In the genomic region with DNA sequence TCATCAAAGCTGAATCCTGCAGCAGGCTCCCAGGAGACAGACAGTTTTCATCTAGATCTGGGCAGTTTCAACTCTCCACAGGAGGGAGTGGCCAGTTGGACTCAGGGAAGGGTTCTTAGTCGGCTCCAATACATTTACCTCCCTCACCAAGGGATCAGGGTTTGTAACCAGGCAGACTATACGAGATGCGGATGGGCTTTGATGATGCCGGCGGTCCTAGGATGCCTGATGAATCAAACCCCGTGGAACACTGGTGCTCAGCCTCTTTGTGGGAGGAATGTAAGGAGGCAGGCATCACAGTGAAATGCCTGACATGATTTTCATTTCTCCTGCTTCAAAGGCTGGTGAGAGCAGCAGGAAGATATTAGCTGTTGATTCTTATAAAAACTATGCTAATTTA, we compare ENCODE assay signal across 21 mouse cellular contexts.
DNase-seq lines count a peak whose midpoint lies in the region; ATAC-seq lines count a peak whose summit lies in the region.
"Had no signal": no experiment of that assay in that cellular context is flagged by ENCODE, and none has a peak within 500 bp of the region (broad histone marks: within the 10 kb centered on the region; RNA-seq: fewer than 3 reads in every experiment).

No protein-coding gene starts in this region.

- H3K36me3 ChIP-seq in forebrain, embryonic 11.5 days (ENCODE audit: control insufficient read depth, insufficient read depth, low read length), result no peaks in the 10 kb centered on the region
- H3K36me3 ChIP-seq in forebrain, embryonic 10.5 days (replicated peaks), result peaks cover 6% of the 10 kb centered on the region
- peaks cover 4% of the 10 kb centered on the region for H3K36me3 ChIP-seq in hindbrain, embryonic 10.5 days
- H3K36me3 ChIP-seq in hindbrain, embryonic 13.5 days, result no peaks in the 10 kb centered on the region
- H3K36me3 ChIP-seq in embryonic facial prominence, embryonic 13.5 days, result peaks cover 2% of the 10 kb centered on the region
- no peaks in the 10 kb centered on the region for H3K36me3 ChIP-seq in midbrain, embryonic 14.5 days (ENCODE audit: control insufficient read depth, insufficient read depth, low read length)
- H3K36me3 ChIP-seq: intestine, embryonic 15.5 days had no signal

- no peaks in the 10 kb centered on the region for H3K9me3 ChIP-seq in forebrain, embryonic 11.5 days (ENCODE audit: control insufficient read depth, low read length)
- peaks cover 2% of the 10 kb centered on the region; the same call in 1 of the 2 replicates for H3K9me3 ChIP-seq in forebrain, embryonic 10.5 days
- H3K9me3 ChIP-seq in hindbrain, embryonic 10.5 days, result peaks cover under 1% of the 10 kb centered on the region
- H3K9me3 ChIP-seq in hindbrain, embryonic 13.5 days, result no peaks in the 10 kb centered on the region
- no peaks in the 10 kb centered on the region for H3K9me3 ChIP-seq in embryonic facial prominence, embryonic 13.5 days
- H3K9me3 ChIP-seq in midbrain, embryonic 14.5 days (ENCODE audit: control insufficient read depth, low read length), result no peaks in the 10 kb centered on the region
- H3K9me3 ChIP-seq: forebrain, embryonic 12.5 days; intestine, embryonic 15.5 days; kidney, embryonic 15.5 days had no signal

- no peaks in the 10 kb centered on the region for H3K27me3 ChIP-seq in forebrain, embryonic 11.5 days (ENCODE audit: control insufficient read depth, insufficient read depth, low read length)
- H3K27me3 ChIP-seq in forebrain, embryonic 10.5 days (ENCODE audit: poor library complexity, severe bottlenecking), result no peaks in the 10 kb centered on the region
- H3K27me3 ChIP-seq in hindbrain, embryonic 10.5 days (ENCODE audit: insufficient read depth, poor library complexity, severe bottlenecking), result no peaks in the 10 kb centered on the region
- H3K27me3 ChIP-seq in hindbrain, embryonic 13.5 days, result no peaks in the 10 kb centered on the region
- H3K27me3 ChIP-seq in embryonic facial prominence, embryonic 13.5 days, result no peaks in the 10 kb centered on the region
- H3K27me3 ChIP-seq in midbrain, embryonic 14.5 days (ENCODE audit: control insufficient read depth, insufficient read depth, low read length), result no peaks in the 10 kb centered on the region
- H3K27me3 ChIP-seq: forebrain, embryonic 12.5 days; intestine, embryonic 15.5 days; kidney, embryonic 15.5 days had no signal

- no peak overlapping the region for H3K9ac ChIP-seq in forebrain, embryonic 11.5 days (ENCODE audit: low read length)
- no peak overlapping the region for H3K9ac ChIP-seq in hindbrain, embryonic 13.5 days
- no peak overlapping the region for H3K9ac ChIP-seq in embryonic facial prominence, embryonic 13.5 days
- H3K9ac ChIP-seq in midbrain, embryonic 14.5 days (replicated peaks; ENCODE audit: low read length), result no peak overlapping the region
- H3K9ac ChIP-seq: forebrain, embryonic 12.5 days; intestine, embryonic 15.5 days; kidney, embryonic 15.5 days had no signal

- H3K4me1 ChIP-seq in forebrain, embryonic 11.5 days (replicated peaks; ENCODE audit: control insufficient read depth, insufficient read depth, low read length), result peaks cover 2% of the 10 kb centered on the region; the same call in 1 of the 2 replicates
- peaks cover 24% of the 10 kb centered on the region for H3K4me1 ChIP-seq in forebrain, embryonic 10.5 days
- H3K4me1 ChIP-seq in hindbrain, embryonic 10.5 days (replicated peaks), result peaks cover 33% of the 10 kb centered on the region
- H3K4me1 ChIP-seq in hindbrain, embryonic 13.5 days (replicated peaks), result peaks cover 8% of the 10 kb centered on the region
- peaks cover 73% of the 10 kb centered on the region for H3K4me1 ChIP-seq in embryonic facial prominence, embryonic 13.5 days
- peaks cover 9% of the 10 kb centered on the region; the same call in 1 of the 2 replicates for H3K4me1 ChIP-seq in midbrain, embryonic 14.5 days (ENCODE audit: control insufficient read depth, insufficient read depth, low read length)

- DNase-seq in forebrain, embryonic 11.5 days (ENCODE audit: low spot score), result no peak
- DNase-seq in forebrain, embryonic 10.5 days (ENCODE audit: extremely low spot score, low spot score), result no peak
- DNase-seq in hindbrain, embryonic 10.5 days (ENCODE audit: low spot score), result no peak
- DNase-seq in midbrain, embryonic 14.5 days, result peak; percentile 47
- DNase-seq in yolk sac, embryonic 10.5 days (ENCODE audit: low spot score), result no peak
- DNase-seq in ovary, postnatal 36 days (ENCODE audit: low spot score), result no peak
- DNase-seq: adrenal gland, postnatal 25 days; cerebellum, adult 8-10 months; heart, adult 2 months; heart, postnatal 36 days; left cerebral cortex, postnatal 4 days; lung, adult 2 months; lung, postnatal 4 days; right cerebral cortex, postnatal 25 days had no signal

- no peak overlapping the region for H3K4me3 ChIP-seq in forebrain, embryonic 11.5 days (ENCODE audit: low read depth, low read length)
- H3K4me3 ChIP-seq in forebrain, embryonic 10.5 days, result no peak overlapping the region
- H3K4me3 ChIP-seq in hindbrain, embryonic 10.5 days, result no peak overlapping the region
- no peak overlapping the region for H3K4me3 ChIP-seq in hindbrain, embryonic 13.5 days
- H3K4me3 ChIP-seq in embryonic facial prominence, embryonic 13.5 days, result no peak overlapping the region
- no peak overlapping the region for H3K4me3 ChIP-seq in midbrain, embryonic 14.5 days (replicated peaks; ENCODE audit: low read depth, low read length)
- H3K4me3 ChIP-seq: forebrain, embryonic 12.5 days; heart, adult 2 months; intestine, embryonic 15.5 days; kidney, embryonic 15.5 days had no signal

- ATAC-seq in forebrain, embryonic 11.5 days (replicated peaks; ENCODE audit: low FRiP score), result 0 out of 2 replicates have a peak, but pooled peaks have one; percentile 27
- no peak for ATAC-seq in hindbrain, embryonic 13.5 days (ENCODE audit: low FRiP score)
- ATAC-seq in embryonic facial prominence, embryonic 13.5 days (ENCODE audit: insufficient number of reproducible peaks, insufficient read depth, low FRiP score, low TSS enrichment, low read depth), result no peak
- no peak for ATAC-seq in midbrain, embryonic 14.5 days (ENCODE audit: low FRiP score, low TSS enrichment)
- ATAC-seq: activated CD4-positive, CD25-positive, alpha-beta regulatory T cell, adult 4 months; intestine, embryonic 15.5 days had no signal

- H3K4me2 ChIP-seq in forebrain, embryonic 11.5 days (ENCODE audit: low read depth, low read length, severe bottlenecking), result no peak overlapping the region
- H3K4me2 ChIP-seq in hindbrain, embryonic 13.5 days, result no peak overlapping the region
- H3K4me2 ChIP-seq in embryonic facial prominence, embryonic 13.5 days, result no peak overlapping the region
- no peak overlapping the region for H3K4me2 ChIP-seq in midbrain, embryonic 14.5 days (ENCODE audit: low read length)
- H3K4me2 ChIP-seq: forebrain, embryonic 12.5 days; intestine, embryonic 15.5 days; kidney, embryonic 15.5 days had no signal

- 57% methylated on average over 6 of the region's 6 CpGs for WGBS in forebrain, embryonic 11.5 days
- WGBS in forebrain, embryonic 10.5 days, result 71% methylated on average over 6 of the region's 6 CpGs
- whole genome bisulfite sequencing in hindbrain, embryonic 10.5 days, result 61% methylated on average over 6 of the region's 6 CpGs
- WGBS in hindbrain, embryonic 13.5 days, result 67% methylated on average over 6 of the region's 6 CpGs
- WGBS in embryonic facial prominence, embryonic 13.5 days, result 33% methylated on average over 6 of the region's 6 CpGs
- 30% methylated on average over 6 of the region's 6 CpGs for WGBS in midbrain, embryonic 14.5 days

- no peak overlapping the region for H3K27ac ChIP-seq in forebrain, embryonic 11.5 days (ENCODE audit: low read depth, low read length)
- H3K27ac ChIP-seq in forebrain, embryonic 10.5 days, result no peak overlapping the region
- 0 out of 2 replicates have a peak overlapping the region, but pooled peaks have one; percentile 19 for H3K27ac ChIP-seq in hindbrain, embryonic 10.5 days
- H3K27ac ChIP-seq in hindbrain, embryonic 13.5 days, result no peak overlapping the region
- H3K27ac ChIP-seq in embryonic facial prominence, embryonic 13.5 days, result peak overlapping the region; percentile 29
- H3K27ac ChIP-seq in midbrain, embryonic 14.5 days (replicated peaks; ENCODE audit: low read depth, low read length), result no peak overlapping the region
- H3K27ac ChIP-seq: forebrain, embryonic 12.5 days; heart, adult 2 months; intestine, embryonic 15.5 days; kidney, embryonic 15.5 days; stomach, postnatal 0 days had no signal

Comparison
In these comparisons a context has a peak if more than half of its experiments do, and no peak if none do; other contexts are left out.
1. H3K27ac ChIP-seq: peak in hindbrain, embryonic 10.5 days (single experiment) and embryonic facial prominence, embryonic 13.5 days (single experiment); none in forebrain, embryonic 11.5 days (single experiment), forebrain, embryonic 10.5 days (single experiment), hindbrain, embryonic 13.5 days (single experiment) and midbrain, embryonic 14.5 days (single experiment).